Mouse (Mus musculus) left cerebral cortex, postnatal 14 days (tissue): ENCODE results near the gene Taar7e. TPM values are rescaled to one million over a fixed set of nuclear protein-coding genes. Genes with fewer than 3 reads are reported as not detected.

Experiments
- total RNA-seq, 2 experiments: library from RNA; stranded (reverse); gene quantifications; 2 replicates each; pipeline ENCODE4 v1.2.3; 2021

Gene Taar7e
- total RNA-seq, 2 experiments from 2014 or later = not detected

Other genes starting within 250 kb of the Taar7e start
- 10 to 100 TPM; 18.3 to 23.3 TPM for gene Slc18b1, start 240.6 kb upstream of the Taar7e start, total RNA-seq
- under 1 TPM in 1 of 2 experiments, not detected in 1; 0.19 TPM for gene Vnn3, start 186.2 kb upstream of the Taar7e start, total RNA-seq
- gene Vnn1, start 142.9 kb upstream of the Taar7e start, total RNA-seq = under 1 TPM in 1 of 2 experiments, not detected in 1; 0.13 TPM
- not detected for gene Taar1, start 117.3 kb upstream of the Taar7e start, total RNA-seq
- gene Taar2, start 99.0 kb upstream of the Taar7e start, total RNA-seq = not detected
- not detected for gene Taar3, start 88.1 kb upstream of the Taar7e start, total RNA-seq
- gene Taar4, start 77.1 kb upstream of the Taar7e start, total RNA-seq = not detected
- gene Taar5, start 66.9 kb upstream of the Taar7e start, total RNA-seq = not detected
- not detected for gene Taar6, start 52.0 kb upstream of the Taar7e start, total RNA-seq
- gene Taar7a, start 44.1 kb upstream of the Taar7e start, total RNA-seq = not detected
- not detected for gene Taar7b, start 37.7 kb upstream of the Taar7e start, total RNA-seq
- gene Taar7d, start 10.4 kb upstream of the Taar7e start, total RNA-seq = not detected
- gene Taar7f, start 11.9 kb downstream of the Taar7e start, total RNA-seq = not detected
- not detected for gene Taar8a, start 38.9 kb downstream of the Taar7e start, total RNA-seq
- not detected for gene Taar8b, start 54.7 kb downstream of the Taar7e start, total RNA-seq
- gene Taar8c, start 64.3 kb downstream of the Taar7e start, total RNA-seq = not detected
- gene Taar9, start 71.9 kb downstream of the Taar7e start, total RNA-seq = not detected
- gene Stx7, start 111.7 kb downstream of the Taar7e start, total RNA-seq = 100 to 1,000 TPM; 150 to 156 TPM
- 10 to 100 TPM in 1 of 2 experiments, 1 to 10 TPM in 1; 8.9 to 11.3 TPM for gene Moxd1, start 185.9 kb downstream of the Taar7e start, total RNA-seq